Mouse (Mus musculus) liver, embryonic 12.5 days (tissue): ENCODE results near the gene Ippk. TPM values are rescaled to one million over a fixed set of nuclear protein-coding genes. Genes with fewer than 3 reads are reported as not detected.

Experiments used
- ATAC-seq: fragments of 200-750 bp; cut with Nextera tagmentation; 2 replicates; pipeline ENCODE4 v1.8.0; 2017; ENCODE audit warnings: moderate number of reproducible peaks, mild to moderate bottlenecking, moderate library complexity
- H3K27ac ChIP-seq: fragments of 300-500 bp; sonication (generic); 2 replicates; pipeline ENCODE4 v1.5.1; 2016; ENCODE audit warnings: mild to moderate bottlenecking
- H3K27me3 ChIP-seq: fragments of 300-500 bp; sonication (generic); replicated peaks from 2 replicates; pipeline ENCODE4 v1.6.1; 2016; ENCODE audit warnings: mild to moderate bottlenecking, moderate library complexity
- H3K36me3 ChIP-seq: fragments of 300-500 bp; sonication (generic); 2 replicates; pipeline ENCODE4 v1.6.1; 2016; ENCODE audit warnings: mild to moderate bottlenecking, moderate library complexity
- H3K4me1 ChIP-seq: fragments of 300-500 bp; sonication (generic); 2 replicates; pipeline ENCODE4 v1.6.1; 2016
- H3K4me2 ChIP-seq: fragments of 300-500 bp; sonication (generic); 2 replicates; pipeline ENCODE4 v1.6.1; 2016; ENCODE audit warnings: mild to moderate bottlenecking, moderate library complexity
- H3K4me3 ChIP-seq: fragments of 300-500 bp; sonication (generic); 2 replicates; pipeline ENCODE4 v1.5.1; 2016; ENCODE audit warnings: mild to moderate bottlenecking, moderate library complexity
- H3K9ac ChIP-seq: fragments of 300-500 bp; sonication (generic); 2 replicates; pipeline ENCODE4 v1.6.1; 2016; ENCODE audit warnings: mild to moderate bottlenecking, moderate library complexity
- H3K9me3 ChIP-seq: fragments of 300-500 bp; sonication (generic); replicated peaks from 2 replicates; pipeline ENCODE4 v1.6.1; 2016; ENCODE audit warnings: mild to moderate bottlenecking, moderate library complexity
- WGBS: fragments of 180-500 bp; shearing (Covaris S2); methylation state at CpG from one replicate; pipeline ENCODE4 v1.1.7; 2016; ENCODE audit not compliant: insufficient replicate concordance; 5-methylcytosine and 5-hydroxymethylcytosine counted together
- polyA plus RNA-seq: library from polyadenylated mRNA; unstranded; fragments of >200 nt; fragmentation: Nextera tagmentation; extraction: Ambion mirVana; gene quantifications from 2 replicates; pipeline ENCODE4 v1.2.1, GENCODE M21; 2016

The Ippk gene
- polyA plus RNA-seq, 1 experiment from 2014 or later = 13.9 TPM

GRCm38 (mm10) chr13:49393579-49393978, 27.5 kb upstream of the Ippk start:
- H3K9me3 ChIP-seq = no peaks in the 10 kb centered on the region; the same call in 1 of the 2 replicates
- H3K36me3 ChIP-seq = peaks cover 19% of the 10 kb centered on the region
- ATAC-seq = peak; percentile 58
- no peak overlapping the region for H3K4me2 ChIP-seq
- no peak overlapping the region; the same call in 1 of the 2 replicates for H3K27ac ChIP-seq
- H3K4me1 ChIP-seq = peaks cover 53% of the 10 kb centered on the region
- H3K4me3 ChIP-seq = no peak overlapping the region
- no peaks in the 10 kb centered on the region for H3K27me3 ChIP-seq
- WGBS = 20% methylated on average over 1 of the region's 1 CpGs
- H3K9ac ChIP-seq = no peak overlapping the region

- Histone ChIP-seq H3K36me3 (peaks cover 12% of the 10 kb centered on the region), H3K9ac (no peak overlapping the region), H3K27me3 (no peaks in the 10 kb centered on the region), H3K9me3 (no peaks in the 10 kb centered on the region; the same call in 1 of the 2 replicates), H3K4me1 (peaks cover 53% of the 10 kb centered on the region), H3K27ac (no peak overlapping the region), H3K4me2 (no peak overlapping the region), H3K4me3 (no peak overlapping the region)
- no peak for ATAC-seq
- WGBS = 68% methylated on average over 3 of the region's 3 CpGs
Observed at GRCm38 (mm10) chr13:49394886-49395447, 26.1 kb upstream of the Ippk start.

GRCm38 (mm10) chr13:49396798-49397197, 24.3 kb upstream of the Ippk start:
- Histone ChIP-seq H3K4me2 (no peak overlapping the region), H3K27me3 (no peaks in the 10 kb centered on the region), H3K4me3 (no peak overlapping the region), H3K9ac (no peak overlapping the region), H3K36me3 (no peaks in the 10 kb centered on the region), H3K4me1 (peaks cover 53% of the 10 kb centered on the region), H3K27ac (no peak overlapping the region), H3K9me3 (no peaks in the 10 kb centered on the region)
- no peak for ATAC-seq
- 50% methylated on average over 1 of the region's 1 CpGs for WGBS

- Histone ChIP-seq H3K4me1 (peaks cover 44% of the 10 kb centered on the region), H3K27me3 (no peaks in the 10 kb centered on the region), H3K27ac (no peak overlapping the region), H3K9ac (no peak overlapping the region), H3K4me2 (no peak overlapping the region), H3K4me3 (no peak overlapping the region), H3K9me3 (no peaks in the 10 kb centered on the region), H3K36me3 (no peaks in the 10 kb centered on the region)
- 42% methylated on average over 8 of the region's 8 CpGs for WGBS
- ATAC-seq = no peak
Observed at GRCm38 (mm10) chr13:49398191-49398590, 22.9 kb upstream of the Ippk start.

GRCm38 (mm10) chr13:49400139-49400538, 20.9 kb upstream of the Ippk start:
- no peak overlapping the region for H3K9ac ChIP-seq
- no peaks in the 10 kb centered on the region for H3K36me3 ChIP-seq
- 65% methylated on average over 6 of the region's 6 CpGs for WGBS
- H3K27ac ChIP-seq = no peak overlapping the region
- no peaks in the 10 kb centered on the region for H3K9me3 ChIP-seq
- H3K27me3 ChIP-seq = no peaks in the 10 kb centered on the region
- no peak overlapping the region for H3K4me2 ChIP-seq
- no peak for ATAC-seq
- peaks cover 32% of the 10 kb centered on the region for H3K4me1 ChIP-seq
- no peak overlapping the region for H3K4me3 ChIP-seq

- Histone ChIP-seq H3K27ac (no peak overlapping the region), H3K4me3 (no peak overlapping the region), H3K9ac (no peak overlapping the region), H3K4me1 (peaks cover 7% of the 10 kb centered on the region), H3K36me3 (no peaks in the 10 kb centered on the region), H3K4me2 (no peak overlapping the region), H3K9me3 (no peaks in the 10 kb centered on the region), H3K27me3 (no peaks in the 10 kb centered on the region)
- 47% methylated on average over 2 of the region's 2 CpGs for WGBS
- ATAC-seq = no peak
Observed at GRCm38 (mm10) chr13:49402628-49403027, 18.4 kb upstream of the Ippk start.

GRCm38 (mm10) chr13:49407795-49408194, 13.3 kb upstream of the Ippk start:
- Histone ChIP-seq H3K4me2 (no peak overlapping the region), H3K4me1 (no peaks in the 10 kb centered on the region), H3K4me3 (no peak overlapping the region), H3K27ac (no peak overlapping the region), H3K9ac (no peak overlapping the region), H3K36me3 (no peaks in the 10 kb centered on the region), H3K27me3 (no peaks in the 10 kb centered on the region), H3K9me3 (no peaks in the 10 kb centered on the region)
- no peak for ATAC-seq

GRCm38 (mm10) chr13:49421606-49421917, 513 bp downstream of the Ippk start:
- peak; percentile 48 for ATAC-seq
- H3K27ac ChIP-seq = peak overlapping the region; percentile 80

GRCm38 (mm10) chr13:49421959-49422358, 910 bp downstream of the Ippk start:
- H3K27ac ChIP-seq = no peak overlapping the region
- H3K4me1 ChIP-seq = peaks cover 63% of the 10 kb centered on the region

More at GRCm38 (mm10) chr13:49421606-49421917, 513 bp downstream of the Ippk start:
- Histone ChIP-seq H3K4me3 (peak overlapping the region; percentile 83), H3K27me3 (no peaks in the 10 kb centered on the region), H3K9ac (peak overlapping the region; percentile 80), H3K4me1 (peaks cover 59% of the 10 kb centered on the region), H3K36me3 (0 out of 2 replicates have a peak, but pooled peaks cover 5% of the 10 kb centered on the region), H3K4me2 (peak overlapping the region; percentile 96), H3K9me3 (no peaks in the 10 kb centered on the region)
- WGBS = under 1% methylated on average over 15 of the region's 15 CpGs

GRCm38 (mm10) chr13:49426736-49427135, 5.7 kb downstream of the Ippk start:
- no peak overlapping the region for H3K9ac ChIP-seq
- no peaks in the 10 kb centered on the region for H3K27me3 ChIP-seq
- no peaks in the 10 kb centered on the region for H3K9me3 ChIP-seq
- no peak for ATAC-seq
- peaks cover 70% of the 10 kb centered on the region for H3K4me1 ChIP-seq
- H3K36me3 ChIP-seq = peaks cover 15% of the 10 kb centered on the region
- no peak overlapping the region for H3K4me2 ChIP-seq
- no peak overlapping the region for H3K27ac ChIP-seq
- no peak overlapping the region for H3K4me3 ChIP-seq
- 73% methylated on average over 3 of the region's 3 CpGs for WGBS

More at GRCm38 (mm10) chr13:49421959-49422358, 910 bp downstream of the Ippk start:
- H3K4me3 ChIP-seq = peak overlapping the region; percentile 83
- no peaks in the 10 kb centered on the region for H3K27me3 ChIP-seq
- H3K9me3 ChIP-seq = no peaks in the 10 kb centered on the region
- ATAC-seq = no peak
- H3K4me2 ChIP-seq = peak overlapping the region; percentile 96
- H3K9ac ChIP-seq = peak overlapping the region; percentile 80
- WGBS = 12% methylated on average over 4 of the region's 4 CpGs
- H3K36me3 ChIP-seq = 0 out of 2 replicates have a peak, but pooled peaks cover 5% of the 10 kb centered on the region

GRCm38 (mm10) chr13:49428042-49428675, 7.1 kb downstream of the Ippk start:
- Histone ChIP-seq H3K4me3 (no peak overlapping the region), H3K4me1 (peaks cover 55% of the 10 kb centered on the region), H3K27ac (no peak overlapping the region), H3K9me3 (no peaks in the 10 kb centered on the region), H3K4me2 (no peak overlapping the region), H3K27me3 (no peaks in the 10 kb centered on the region), H3K36me3 (peaks cover 26% of the 10 kb centered on the region), H3K9ac (no peak overlapping the region)
- no peak for ATAC-seq
- 77% methylated on average over 1 of the region's 1 CpGs for WGBS

GRCm38 (mm10) chr13:49430529-49430928, 9.5 kb downstream of the Ippk start:
- no peak overlapping the region for H3K4me2 ChIP-seq
- peaks cover 48% of the 10 kb centered on the region for H3K36me3 ChIP-seq
- no peak overlapping the region for H3K27ac ChIP-seq
- peaks cover 34% of the 10 kb centered on the region for H3K4me1 ChIP-seq
- H3K9ac ChIP-seq = no peak overlapping the region
- H3K9me3 ChIP-seq = no peaks in the 10 kb centered on the region
- no peak overlapping the region for H3K4me3 ChIP-seq
- WGBS = 74% methylated on average over 4 of the region's 4 CpGs
- ATAC-seq = no peak
- no peaks in the 10 kb centered on the region for H3K27me3 ChIP-seq
